Mouse (Mus musculus) activated CD4-positive, CD25-positive, alpha-beta regulatory T cell, adult 9 weeks (primary cell): ENCODE results near the gene Dcpp1. TPM values are rescaled to one million over a fixed set of nuclear protein-coding genes. Genes with fewer than 3 reads are reported as not detected.

Experiments
- polyA plus RNA-seq: library from polyadenylated mRNA; unstranded; fragments of 100-300 nt; shearing (Covaris generic); gene quantifications from one replicate; pipeline ENCODE4 v1.2.1, GENCODE M21; 2017

Dcpp1 gene
- polyA plus RNA-seq, result not detected

DNA sequence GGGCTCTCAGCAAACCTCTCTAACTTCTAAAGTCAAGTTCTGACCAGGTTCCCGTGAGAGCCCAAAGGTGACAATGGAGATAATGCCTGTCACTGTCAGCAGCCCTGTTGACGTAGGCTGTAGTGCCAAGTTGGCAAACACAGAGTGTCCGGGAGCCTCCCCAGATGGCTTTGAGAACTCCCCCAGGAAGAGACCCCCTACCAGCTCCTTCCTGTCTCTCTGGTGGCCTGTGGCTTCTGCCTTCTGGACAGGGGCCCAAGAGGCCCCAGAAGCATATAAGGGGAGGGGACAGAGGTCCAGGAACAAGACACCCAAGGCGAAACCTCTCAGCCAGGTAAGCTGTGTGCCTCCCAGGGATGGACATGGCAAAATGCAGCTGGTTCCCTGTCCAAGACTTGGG, at the start of gene Dcpp1, which contains the start of gene Dcpp2:
Gene Dcpp1 (plus strand): TSS at position 301 of the 400 bp plus-strand sequence.
Gene Dcpp2 (plus strand): TSS at position 305 of the 400 bp plus-strand sequence.

DNA sequence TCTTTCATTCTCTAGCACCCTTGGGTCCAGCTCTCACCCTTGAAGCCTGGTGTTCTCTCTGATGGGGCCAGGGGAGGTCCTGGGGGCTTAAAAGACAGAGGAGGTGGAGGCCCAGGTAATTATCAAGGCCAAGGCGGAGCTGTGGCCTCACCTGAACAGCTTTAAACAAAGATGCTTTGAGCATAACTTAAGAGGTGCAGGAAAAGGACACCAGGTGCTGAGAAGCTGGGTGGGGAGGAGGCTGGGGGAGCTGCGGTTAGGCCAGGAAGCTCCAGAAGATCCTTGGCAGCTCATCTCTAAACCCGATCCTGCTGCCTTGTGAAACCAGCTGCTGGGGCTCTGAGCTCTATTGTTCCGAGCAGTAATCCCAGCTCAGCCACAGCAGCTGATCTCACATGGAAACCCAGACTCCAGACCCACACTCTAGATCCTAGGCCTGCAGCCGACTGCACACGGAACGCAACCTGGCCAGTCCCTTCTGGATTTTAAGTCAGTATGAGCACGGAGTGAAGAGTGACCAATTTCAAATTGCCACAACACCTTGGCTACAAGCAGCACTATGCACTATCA, 44.6 kb upstream of the Dcpp1 start, which contains the start of gene Prss33:
Gene Prss33 (minus strand): TSS at position 51 of the 570 bp plus-strand sequence.

DNA sequence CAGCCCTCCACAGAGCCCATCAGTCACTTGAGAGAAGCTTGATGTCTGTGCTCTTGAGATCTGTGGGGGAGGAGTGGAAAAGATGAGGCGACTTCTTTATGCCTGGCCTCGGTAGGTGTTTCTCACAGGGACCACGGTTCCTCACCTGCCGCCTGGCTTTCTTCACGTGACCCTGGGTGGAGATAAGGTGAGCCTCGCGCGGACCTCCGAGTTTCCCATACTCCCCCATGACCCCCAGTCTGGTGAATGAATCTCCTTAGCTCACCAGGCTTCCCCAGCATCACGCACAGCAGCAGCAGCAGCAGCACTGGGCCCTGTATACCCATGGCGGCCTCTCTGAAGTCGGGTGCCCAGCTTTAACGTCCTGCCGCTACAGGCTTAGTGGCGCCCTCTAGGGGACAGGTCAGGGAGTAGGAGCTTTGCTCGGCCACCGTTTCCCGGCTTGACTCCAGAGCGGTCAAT, 36.8 kb upstream of the Dcpp1 start, which contains the start of the genes Prss32 and Prss41:
Gene Prss32 (plus strand): TSS at position 44 of the 462 bp plus-strand sequence.
Gene Prss41 (minus strand): TSS at position 361 of the 462 bp plus-strand sequence.

DNA sequence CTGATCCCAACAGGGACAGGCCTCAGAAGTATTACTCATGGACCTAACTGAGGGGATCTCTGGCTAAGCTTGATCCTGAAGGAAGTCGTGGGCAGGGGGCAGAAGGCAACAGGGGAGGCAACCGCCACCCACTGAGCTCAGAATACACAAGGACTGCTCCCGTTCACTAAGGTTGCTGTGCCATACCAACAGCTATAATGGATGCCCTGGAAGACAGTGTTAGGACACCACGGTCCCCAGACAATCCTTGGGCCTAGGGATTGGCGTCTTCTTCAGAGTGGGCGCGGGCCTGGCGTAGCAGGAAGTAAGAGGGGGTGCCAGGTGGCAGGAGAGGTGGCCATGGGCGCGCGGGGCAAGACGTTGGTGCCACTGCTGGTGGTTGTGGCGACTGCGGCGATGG, 12.9 kb upstream of the Dcpp1 start, which contains the start of gene Prss21:
Gene Prss21 (plus strand): TSS at position 301 of the 400 bp plus-strand sequence.

DNA sequence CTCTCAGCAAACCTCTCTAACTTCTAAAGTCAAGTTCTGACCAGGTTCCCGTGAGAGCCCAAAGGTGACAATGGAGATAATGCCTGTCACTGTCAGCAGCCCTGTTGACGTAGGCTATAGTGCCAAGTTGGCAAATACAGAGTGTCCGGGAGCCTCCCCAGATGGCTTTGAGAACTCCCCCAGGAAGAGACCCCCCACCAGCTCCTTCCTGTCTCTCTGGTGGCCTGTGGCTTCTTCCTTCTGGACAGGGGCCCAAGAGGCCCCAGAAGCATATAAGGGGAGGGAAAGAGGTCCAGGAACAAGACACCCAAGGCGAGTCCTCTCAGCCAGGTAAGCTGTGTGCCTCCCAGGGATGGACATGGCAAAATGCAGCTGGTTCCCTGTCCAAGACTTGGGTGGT, 36.5 kb downstream of the Dcpp1 start, which contains the start of gene Dcpp3:
Gene Dcpp3 (plus strand): TSS at position 301 of the 400 bp plus-strand sequence.

Other genes starting within 250 kb of the Dcpp1 start
- gene Mmp25, start 235.6 kb upstream of the Dcpp1 start, polyA plus RNA-seq, result 0.60 TPM
- not detected for gene Bicdl2, start 220.4 kb upstream of the Dcpp1 start, polyA plus RNA-seq
- gene Hcfc1r1, start 207.3 kb upstream of the Dcpp1 start, polyA plus RNA-seq, result 64.9 TPM
- gene Thoc6, start 207.0 kb upstream of the Dcpp1 start, polyA plus RNA-seq, result 31.2 TPM
- gene Tnfrsf12a, start 203.4 kb upstream of the Dcpp1 start, polyA plus RNA-seq, result 6.5 TPM
- gene Cldn6, start 201.6 kb upstream of the Dcpp1 start, polyA plus RNA-seq, result not detected
- gene Cldn9, start 196.8 kb upstream of the Dcpp1 start, polyA plus RNA-seq, result not detected
- gene 1520401A03Rik, start 158.1 kb upstream of the Dcpp1 start, polyA plus RNA-seq, result not detected
- gene Pkmyt1, start 154.5 kb upstream of the Dcpp1 start, polyA plus RNA-seq, result 19.9 TPM
- gene Paqr4, start 140.0 kb upstream of the Dcpp1 start, polyA plus RNA-seq, result 8.8 TPM
- 5.7 TPM for gene Kremen2, start 135.0 kb upstream of the Dcpp1 start, polyA plus RNA-seq
- gene Flywch1, start 109.3 kb upstream of the Dcpp1 start, polyA plus RNA-seq, result 31.6 TPM
- 4.9 TPM for gene Flywch2, start 94.8 kb upstream of the Dcpp1 start, polyA plus RNA-seq
- 454 TPM for gene Srrm2, start 90.3 kb upstream of the Dcpp1 start, polyA plus RNA-seq
- gene Elob, start 51.7 kb upstream of the Dcpp1 start, polyA plus RNA-seq, result 708 TPM
- gene Prss33, start 44.8 kb upstream of the Dcpp1 start, polyA plus RNA-seq, result 0.49 TPM
- not detected for gene Prss32, start 37.0 kb upstream of the Dcpp1 start, polyA plus RNA-seq
- gene Prss41, start 36.7 kb upstream of the Dcpp1 start, polyA plus RNA-seq, result 5.6 TPM
- not detected for gene Prss21, start 12.8 kb upstream of the Dcpp1 start, polyA plus RNA-seq
- not detected for gene Dcpp2, start within 50 bp of the Dcpp1 start, polyA plus RNA-seq
- not detected for gene Dcpp3, start 36.6 kb downstream of the Dcpp1 start, polyA plus RNA-seq
- not detected for gene Sbp, start 60.8 kb downstream of the Dcpp1 start, polyA plus RNA-seq
- gene Sbpl, start 74.4 kb downstream of the Dcpp1 start, polyA plus RNA-seq, result not detected
- 0.61 TPM for gene Prss30, start 99.7 kb downstream of the Dcpp1 start, polyA plus RNA-seq
- not detected for gene Prss22, start 117.2 kb downstream of the Dcpp1 start, polyA plus RNA-seq
- gene Prss27, start 157.3 kb downstream of the Dcpp1 start, polyA plus RNA-seq, result 0.88 TPM
- 8.6 TPM for gene Kctd5, start 192.6 kb downstream of the Dcpp1 start, polyA plus RNA-seq